Mouse (Mus musculus) gastrocnemius, adult 18-20 months (tissue): Measurements from ENCODE around the gene Hdgfl1. TPM values are rescaled to one million over a fixed set of nuclear protein-coding genes. Genes with fewer than 3 reads are reported as not detected.

Experiments
- DNase-seq: peaks from one replicate; pipeline ENCODE4 v3.0.0; 2021; ENCODE audit warnings: low spot score
- long read RNA-seq, 2 experiments: library from polyadenylated mRNA; stranded (forward); transcript quantifications; one replicate each; pipeline ENCODE4 v2.0.0; 2021
- total RNA-seq, 2 experiments: library from RNA; stranded (reverse); gene quantifications; 2 replicates each; pipeline ENCODE4 v1.2.3; 2021

Gene Hdgfl1
- not detected for total RNA-seq
- long read RNA-seq, experiment 1 = 0 reads
- long read RNA-seq, experiment 2 = 0 reads

- no peak for DNase-seq
Observed at GRCm38 (mm10) chr13:26769955-26770354, at the start of gene Hdgfl1. Gene Hdgfl1 (minus strand): TSS chr13:26770165.

- DNase-seq = no peak
Observed at GRCm38 (mm10) chr13:26795460-26795859, 25.5 kb upstream of the Hdgfl1 start.

GRCm38 (mm10) chr13:26769424-26769823 lies 541 bp downstream of the Hdgfl1 start:
- DNase-seq = no peak

GRCm38 (mm10) chr13:26761966-26762803 lies 7.8 kb downstream of the Hdgfl1 start:
- no peak for DNase-seq

GRCm38 (mm10) chr13:26752863-26753262 lies 17.1 kb downstream of the Hdgfl1 start:
- DNase-seq = no peak

- no peak for DNase-seq
Observed at GRCm38 (mm10) chr13:26752414-26752813, 17.6 kb downstream of the Hdgfl1 start.

- no peak for DNase-seq
Observed at GRCm38 (mm10) chr13:26745760-26746457, 24.1 kb downstream of the Hdgfl1 start.

- DNase-seq = no peak
Observed at GRCm38 (mm10) chr13:26745059-26745759, 24.8 kb downstream of the Hdgfl1 start.

GRCm38 (mm10) chr13:26744068-26744467 lies 25.9 kb downstream of the Hdgfl1 start:
- DNase-seq = no peak

- DNase-seq = no peak
Observed at GRCm38 (mm10) chr13:26734981-26735380, 35.0 kb downstream of the Hdgfl1 start.

GRCm38 (mm10) chr13:26724250-26724649 lies 45.7 kb downstream of the Hdgfl1 start:
- DNase-seq = no peak

- DNase-seq = no peak
Observed at GRCm38 (mm10) chr13:26721333-26721732, 48.6 kb downstream of the Hdgfl1 start.

GRCm38 (mm10) chr13:26720917-26721316 lies 49.0 kb downstream of the Hdgfl1 start:
- no peak for DNase-seq

- DNase-seq = no peak
Observed at GRCm38 (mm10) chr13:26719146-26719715, 50.7 kb downstream of the Hdgfl1 start.
